Mouse (Mus musculus): ENCODE results near the gene Abraxas2.

The Abraxas2 gene

GRCm38 (mm10) chr7:132859042-132859958 lies at the start of gene Abraxas2:
Gene Abraxas2 (plus strand): TSS chr7:132859225.
- DNase-seq: peak; percentile 94

GRCm38 (mm10) chr7:132809721-132810120 lies 49.3 kb upstream of the Abraxas2 start:
- peak; percentile 10 for DNase-seq

- DNase-seq: peak; percentile 47
These were observed 48.7 kb upstream of the Abraxas2 start for GRCm38 (mm10) chr7:132810368-132810767.

GRCm38 (mm10) chr7:132810879-132811278 lies 48.1 kb upstream of the Abraxas2 start:
- peak; percentile 97 for DNase-seq

GRCm38 (mm10) chr7:132811716-132812618 lies 47.1 kb upstream of the Abraxas2 start:
- peak; percentile 70 for DNase-seq

- DNase-seq: peak; percentile 76
These were observed 46.2 kb upstream of the Abraxas2 start for GRCm38 (mm10) chr7:132812619-132813415.

- peak; percentile 79 for DNase-seq
These were observed 45.5 kb upstream of the Abraxas2 start, which contains the start of gene Fam53b for GRCm38 (mm10) chr7:132813416-132814088. Gene Fam53b (minus strand): TSS chr7:132813886.

- DNase-seq: no peak
These were observed 45.0 kb upstream of the Abraxas2 start for GRCm38 (mm10) chr7:132814089-132814450.

GRCm38 (mm10) chr7:132815081-132815480 lies 43.9 kb upstream of the Abraxas2 start:
- DNase-seq: no peak

GRCm38 (mm10) chr7:132816528-132816927 lies 42.5 kb upstream of the Abraxas2 start:
- DNase-seq: no peak

- DNase-seq: no peak
These were observed 42.0 kb upstream of the Abraxas2 start for GRCm38 (mm10) chr7:132817056-132817455.

GRCm38 (mm10) chr7:132820692-132821091 lies 38.3 kb upstream of the Abraxas2 start:
- DNase-seq: no peak

- DNase-seq: no peak
These were observed 35.2 kb upstream of the Abraxas2 start for GRCm38 (mm10) chr7:132823832-132824231.

GRCm38 (mm10) chr7:132824346-132825022 lies 34.5 kb upstream of the Abraxas2 start:
- no peak for DNase-seq

- no peak for DNase-seq
These were observed 28.1 kb upstream of the Abraxas2 start for GRCm38 (mm10) chr7:132830955-132831354.

GRCm38 (mm10) chr7:132841287-132841686 lies 17.7 kb upstream of the Abraxas2 start:
- no peak for DNase-seq

GRCm38 (mm10) chr7:132842455-132842854 lies 16.6 kb upstream of the Abraxas2 start:
- DNase-seq: no peak

GRCm38 (mm10) chr7:132843152-132843551 lies 15.9 kb upstream of the Abraxas2 start:
- DNase-seq: no peak

- peak; percentile 83 for DNase-seq
These were observed 6.7 kb upstream of the Abraxas2 start, which contains the start of gene Eef1akmt2 for GRCm38 (mm10) chr7:132852173-132852844. Gene Eef1akmt2 (minus strand): TSS chr7:132852673.

GRCm38 (mm10) chr7:132853361-132853760 lies 5.7 kb upstream of the Abraxas2 start:
- no peak for DNase-seq

GRCm38 (mm10) chr7:132853946-132854345 lies 5.1 kb upstream of the Abraxas2 start:
- DNase-seq: no peak
